ENCODE assay signal across 7 mouse cellular contexts in the genomic region with DNA sequence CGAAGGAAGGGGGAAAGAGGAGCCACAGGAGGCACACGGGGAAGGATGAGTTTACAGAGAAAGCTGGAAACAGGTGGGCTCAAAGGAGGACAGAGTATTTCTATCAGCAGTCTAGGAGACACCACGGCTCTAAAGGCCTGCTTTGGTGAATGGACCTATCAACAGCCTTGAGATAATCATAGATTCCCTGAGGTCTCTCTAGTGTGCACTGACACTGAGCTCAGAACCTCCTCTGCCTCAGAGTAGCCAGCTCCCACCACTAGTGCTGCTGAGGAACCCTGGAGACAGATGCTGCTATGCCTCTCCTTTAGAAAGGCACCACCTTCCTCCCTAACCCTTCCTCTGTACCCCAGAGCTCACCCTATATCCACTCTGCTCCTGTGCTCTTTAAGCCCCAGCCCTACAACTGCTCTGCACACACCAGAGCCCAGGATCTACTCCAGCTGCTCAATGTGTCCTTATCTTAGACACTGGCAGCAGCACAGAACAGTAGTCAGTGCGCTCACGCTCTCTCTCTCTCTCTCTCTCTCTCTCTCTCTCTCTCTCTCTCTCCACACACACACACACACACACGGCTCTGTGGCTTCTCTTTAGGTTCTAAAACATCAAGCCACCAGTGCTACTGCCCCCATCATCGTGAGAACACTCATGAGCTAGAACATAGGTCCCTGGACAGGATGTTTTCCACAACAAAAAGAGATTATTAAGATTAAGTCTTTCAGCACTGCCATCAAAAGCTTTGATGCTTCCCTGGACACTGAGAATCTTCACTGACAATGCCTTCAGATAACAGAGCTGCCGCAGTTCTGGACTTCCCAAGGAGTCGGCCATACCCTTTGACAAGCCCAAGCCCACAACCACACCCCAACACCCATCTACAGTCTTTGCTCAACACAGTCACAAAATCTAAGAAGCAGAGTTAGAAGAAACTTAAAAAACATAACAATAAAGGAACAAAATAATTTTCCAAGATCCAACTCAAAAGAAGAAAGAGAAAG. TPM values are rescaled to one million over a fixed set of nuclear protein-coding genes. Genes with fewer than 3 reads are reported as not detected.
DNase-seq lines count a peak whose midpoint lies in the region; ATAC-seq and TF ChIP-seq lines count a peak whose summit lies in the region.

No protein-coding gene starts in this region.

- no peaks in the 10 kb centered on the region for H3K27me3 ChIP-seq in midbrain, embryonic 13.5 days
- no peaks in the 10 kb centered on the region for H3K27me3 ChIP-seq in midbrain, embryonic 10.5 days (ENCODE audit: low read depth, poor library complexity, severe bottlenecking)
- no peaks in the 10 kb centered on the region for H3K27me3 ChIP-seq in neural tube, embryonic 14.5 days (ENCODE audit: control insufficient read depth, insufficient read depth, low read length)

- H3K4me1 ChIP-seq in midbrain, embryonic 13.5 days (replicated peaks) = peaks cover 45% of the 10 kb centered on the region
- H3K4me1 ChIP-seq in midbrain, embryonic 10.5 days = peaks cover 26% of the 10 kb centered on the region; the same call in 1 of the 2 replicates
- peaks cover 28% of the 10 kb centered on the region for H3K4me1 ChIP-seq in neural tube, embryonic 14.5 days (ENCODE audit: control insufficient read depth, insufficient read depth, low read length)

- peaks cover 23% of the 10 kb centered on the region for H3K36me3 ChIP-seq in midbrain, embryonic 13.5 days
- peaks cover 58% of the 10 kb centered on the region for H3K36me3 ChIP-seq in midbrain, embryonic 10.5 days
- H3K36me3 ChIP-seq in neural tube, embryonic 14.5 days (ENCODE audit: control insufficient read depth, insufficient read depth, low read length) = 0 out of 2 replicates have a peak, but pooled peaks cover 3% of the 10 kb centered on the region

- H3K4me3 ChIP-seq in midbrain, embryonic 13.5 days (replicated peaks) = no peak overlapping the region; the same call in 1 of the 2 replicates
- no peak overlapping the region for H3K4me3 ChIP-seq in midbrain, embryonic 10.5 days
- no peak overlapping the region for H3K4me3 ChIP-seq in neural tube, embryonic 14.5 days (ENCODE audit: low read depth, low read length)
- no peak overlapping the region; the same call in 1 of the 2 replicates for H3K4me3 ChIP-seq in layer of hippocampus, adult 2 months

- DNase-seq in midbrain, embryonic 10.5 days (ENCODE audit: low spot score) = no peak
- DNase-seq in layer of hippocampus, adult 2 months (ENCODE audit: low spot score in 2 of 2) = no peak
- no peak for DNase-seq in thymus, postnatal 4 days

- H3K27ac ChIP-seq in midbrain, embryonic 13.5 days = no peak overlapping the region
- no peak overlapping the region for H3K27ac ChIP-seq in midbrain, embryonic 10.5 days (replicated peaks)
- no peak overlapping the region for H3K27ac ChIP-seq in neural tube, embryonic 14.5 days (ENCODE audit: low read depth, low read length)
- no peak overlapping the region for H3K27ac ChIP-seq in layer of hippocampus, adult 2 months

- ATAC-seq in midbrain, embryonic 13.5 days = peak; percentile 53; the same call in 1 of the 2 replicates
- ATAC-seq in erythroblast, adult 5-6 weeks (replicated peaks; ENCODE audit: low FRiP score, poor library complexity, severe bottlenecking) = peak; percentile 83
- peak; percentile 46 to 63; a peak in 3 of 4 replicates for ATAC-seq in hematopoietic stem cell, adult 5-6 weeks (replicated peaks in 1 of 2; ENCODE audit: insufficient read depth in 1 of 2, low FRiP score in 2 of 2, low TSS enrichment in 1 of 2, low read depth in 1 of 2, poor library complexity in 2 of 2, severe bottlenecking in 2 of 2)
- ATAC-seq in neural tube, embryonic 14.5 days (ENCODE audit: low read depth) = no peak; the same call in 1 of the 2 replicates

- WGBS in midbrain, embryonic 13.5 days = 80% methylated on average over 9 of the region's 9 CpGs
- 82% methylated on average over 9 of the region's 9 CpGs for WGBS in midbrain, embryonic 10.5 days
- WGBS in neural tube, embryonic 14.5 days = 92% methylated on average over 9 of the region's 9 CpGs

- no peak for TF ChIP-seq CTCF in layer of hippocampus, adult 2 months (conservative IDR thresholded peaks at IDR 0.05)

- H3K9ac ChIP-seq in midbrain, embryonic 13.5 days (replicated peaks) = no peak overlapping the region
- no peak overlapping the region for H3K9ac ChIP-seq in neural tube, embryonic 14.5 days (replicated peaks; ENCODE audit: low read depth, low read length)

- H3K9me3 ChIP-seq in midbrain, embryonic 13.5 days = no peaks in the 10 kb centered on the region
- no peaks in the 10 kb centered on the region for H3K9me3 ChIP-seq in midbrain, embryonic 10.5 days (replicated peaks)
- H3K9me3 ChIP-seq in neural tube, embryonic 14.5 days (ENCODE audit: control insufficient read depth, low read length) = no peaks in the 10 kb centered on the region

- peak overlapping the region; percentile 34 for H3K4me2 ChIP-seq in midbrain, embryonic 13.5 days (replicated peaks)
- H3K4me2 ChIP-seq in neural tube, embryonic 14.5 days (ENCODE audit: low read depth, low read length) = peak overlapping the region; percentile 18; the same call in 1 of the 2 replicates

RNA-seq across cellular contexts. Expression of a gene that starts 7.0 kb away (rescaled TPM):
- 49.1 and 50.7 TPM in 2 replicates for polyA plus RNA-seq in midbrain, embryonic 13.5 days (2015; fragmentation: Nextera tagmentation; extraction: Ambion mirVana)
- 30.7 and 35.8 TPM in 2 replicates for polyA plus RNA-seq in midbrain, embryonic 10.5 days (2016; fragmentation: Nextera tagmentation; extraction: Ambion mirVana)
- total RNA-seq in erythroblast, adult 5-6 weeks (2015; ENCODE audit: low replicate concordance) = 29.4 and 33.2 TPM in 2 replicates
- 35.0 and 37.4 TPM in 2 replicates for total RNA-seq in erythroblast, adult 5-6 weeks (2017; ENCODE audit: low replicate concordance)
- total RNA-seq in hematopoietic stem cell, adult 5-6 weeks (2017) = 106 and 107 TPM in 2 replicates
- polyA plus RNA-seq in neural tube, embryonic 14.5 days (2014; fragmentation: Nextera tagmentation; extraction: Ambion mirVana) = 49.3 and 53.6 TPM in 2 replicates
- total RNA-seq in layer of hippocampus, adult 2 months (2021) = 10 to 100 TPM; 32.7 to 37.6 TPM

RNA-seq across cellular contexts. Expression of a gene that starts 43.2 kb away (rescaled TPM):
- 1.4 and 1.5 TPM in 2 replicates for polyA plus RNA-seq in midbrain, embryonic 13.5 days (2015; fragmentation: Nextera tagmentation; extraction: Ambion mirVana)
- polyA plus RNA-seq in midbrain, embryonic 10.5 days (2016; fragmentation: Nextera tagmentation; extraction: Ambion mirVana) = 2.7 and 3.4 TPM in 2 replicates
- 16.9 and 25.9 TPM in 2 replicates for total RNA-seq in erythroblast, adult 5-6 weeks (2015; ENCODE audit: low replicate concordance)
- total RNA-seq in erythroblast, adult 5-6 weeks (2017; ENCODE audit: low replicate concordance) = 9.3 and 10.6 TPM in 2 replicates
- 87.4 and 95.3 TPM in 2 replicates for total RNA-seq in hematopoietic stem cell, adult 5-6 weeks (2017)
- 0.70 and 3.2 TPM in 2 replicates for polyA plus RNA-seq in neural tube, embryonic 14.5 days (2014; fragmentation: Nextera tagmentation; extraction: Ambion mirVana)
- total RNA-seq in layer of hippocampus, adult 2 months (2021) = 1 to 10 TPM; 1.1 to 3.0 TPM
